Mouse (Mus musculus): Measurements from ENCODE around the gene Guca1b.
"Not testable (repeated sequence)": the region's sequence is repeated elsewhere in the genome, so short reads cannot be mapped to it uniquely, and the experiment has no call there.

Guca1b gene

GRCm38 (mm10) chr17:47409897-47410861 is 25.0 kb downstream of the Guca1b start:
- DNase-seq (ENCODE audit: low read depth, low spot score), result not testable (repeated sequence)

DNA sequence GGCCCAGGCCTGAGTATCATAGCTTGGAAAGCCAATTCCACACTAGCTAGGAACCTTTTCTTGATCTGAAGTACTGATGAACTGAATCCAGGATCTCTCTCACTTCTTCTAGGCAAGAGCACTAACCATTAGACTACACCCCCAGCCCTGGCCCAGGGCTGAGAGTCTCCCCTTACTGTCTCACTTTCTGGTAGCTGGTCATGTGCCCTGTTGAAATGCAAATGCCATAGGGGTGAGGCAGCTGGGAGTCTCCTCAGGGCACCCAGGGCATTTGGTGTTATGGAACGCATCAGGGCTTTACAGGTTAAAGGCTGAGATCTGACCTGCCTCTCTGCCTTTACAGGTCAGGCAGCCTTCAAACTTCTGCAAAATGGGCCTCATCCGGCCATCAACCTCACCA is 35.0 kb downstream of the Guca1b start:
- DNase-seq (ENCODE audit: low read depth, low spot score), result no peak

- DNase-seq (ENCODE audit: low read depth, low spot score), result no peak
Observed at GRCm38 (mm10) chr17:47421566-47421965, 36.4 kb downstream of the Guca1b start.

DNA sequence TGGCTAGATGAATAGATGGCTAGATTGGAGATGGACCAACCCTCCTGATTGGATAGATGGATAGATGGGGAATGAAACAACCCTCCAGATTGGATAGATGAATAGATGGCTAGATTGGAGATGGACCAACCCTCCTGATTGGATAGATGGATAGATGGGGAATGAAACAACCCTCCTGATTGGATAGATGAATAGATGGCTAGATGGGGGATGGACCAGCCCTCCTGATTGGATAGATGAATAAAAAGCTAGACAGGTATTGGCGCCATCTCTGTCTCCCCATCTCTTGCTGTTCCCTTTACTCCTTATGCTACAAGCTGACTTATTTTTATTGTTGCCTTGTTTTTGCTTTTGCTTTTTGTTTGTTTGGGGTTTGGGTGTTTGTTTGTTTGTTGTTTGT is 37.4 kb downstream of the Guca1b start:
- not testable (repeated sequence) for DNase-seq (ENCODE audit: low read depth, low spot score)

- DNase-seq (ENCODE audit: low read depth, low spot score), result no peak
Observed at GRCm38 (mm10) chr17:47424186-47424585, 39.0 kb downstream of the Guca1b start.

- DNase-seq (ENCODE audit: low read depth, low spot score), result no peak
Observed at GRCm38 (mm10) chr17:47427316-47427715, 42.1 kb downstream of the Guca1b start.

GRCm38 (mm10) chr17:47428831-47429304 is 43.7 kb downstream of the Guca1b start:
- DNase-seq (ENCODE audit: low read depth, low spot score), result no peak

GRCm38 (mm10) chr17:47430815-47431214 is 45.6 kb downstream of the Guca1b start:
- peak; percentile 40 for DNase-seq (ENCODE audit: low read depth, low spot score)

GRCm38 (mm10) chr17:47436156-47436906 is 51.1 kb downstream of the Guca1b start, which contains the start of gene AI661453:
Gene AI661453, plus strand, starts transcription at chr17:47436615.
- DNase-seq (ENCODE audit: low read depth, low spot score), result peak; percentile 22

- peak; percentile 41 for DNase-seq (ENCODE audit: low read depth, low spot score)
Observed at GRCm38 (mm10) chr17:47436907-47437547, 51.8 kb downstream of the Guca1b start, which contains the start of gene 1700001C19Rik. Gene 1700001C19Rik, minus strand, starts transcription at chr17:47437376.

DNA sequence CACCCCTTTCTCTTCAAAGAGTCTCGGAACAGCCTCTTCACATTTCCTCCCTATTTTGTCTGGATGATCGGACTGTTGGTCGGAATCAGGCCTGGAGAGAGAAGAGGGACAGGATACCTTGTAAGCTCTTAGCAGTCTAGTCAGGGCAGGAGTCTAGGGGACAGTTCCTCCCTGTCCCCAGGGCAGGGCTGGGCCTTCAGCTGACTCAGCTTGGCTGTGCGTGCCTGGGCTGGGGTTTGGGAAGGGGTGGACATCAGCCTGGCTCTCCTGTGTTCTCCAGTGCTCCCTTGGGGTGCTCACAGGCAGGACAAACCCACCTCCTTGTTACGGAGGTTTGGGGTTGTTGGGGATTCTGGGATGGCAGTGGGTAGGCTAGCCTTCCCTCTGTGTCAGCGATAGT is 53.4 kb downstream of the Guca1b start:
- no peak for DNase-seq (ENCODE audit: low read depth, low spot score)

DNA sequence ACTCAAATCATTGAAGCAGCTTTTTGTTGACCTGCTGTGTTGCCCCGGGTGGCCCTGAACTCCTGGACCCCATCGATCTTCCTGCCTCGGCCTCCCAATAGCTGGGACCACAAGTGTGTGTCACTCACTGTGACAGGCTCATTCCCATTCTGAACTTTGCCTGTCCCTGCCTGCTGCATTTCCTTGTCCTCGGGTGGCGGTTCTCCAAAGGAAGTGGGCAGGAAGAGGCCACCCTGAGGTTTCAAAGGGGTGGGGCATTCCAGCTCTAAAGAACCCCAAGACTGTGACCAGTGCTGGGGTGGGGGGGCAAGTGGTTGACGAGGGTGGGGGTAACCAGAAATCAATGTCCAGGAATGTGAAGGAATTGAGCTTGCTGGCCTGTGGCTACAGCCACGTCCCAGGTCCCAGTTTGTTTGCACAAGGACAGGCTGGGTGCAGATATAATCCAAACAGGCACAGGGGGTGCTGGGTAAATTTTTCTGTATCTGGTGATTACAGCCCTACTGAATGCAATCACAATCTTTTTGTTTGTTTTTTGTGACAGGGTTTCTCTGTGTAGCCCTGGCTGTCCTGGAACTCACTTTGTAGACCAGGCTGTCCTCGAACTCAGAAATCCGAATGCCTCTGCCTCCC is 54.3 kb downstream of the Guca1b start:
- DNase-seq (ENCODE audit: low read depth, low spot score), result no peak

DNA sequence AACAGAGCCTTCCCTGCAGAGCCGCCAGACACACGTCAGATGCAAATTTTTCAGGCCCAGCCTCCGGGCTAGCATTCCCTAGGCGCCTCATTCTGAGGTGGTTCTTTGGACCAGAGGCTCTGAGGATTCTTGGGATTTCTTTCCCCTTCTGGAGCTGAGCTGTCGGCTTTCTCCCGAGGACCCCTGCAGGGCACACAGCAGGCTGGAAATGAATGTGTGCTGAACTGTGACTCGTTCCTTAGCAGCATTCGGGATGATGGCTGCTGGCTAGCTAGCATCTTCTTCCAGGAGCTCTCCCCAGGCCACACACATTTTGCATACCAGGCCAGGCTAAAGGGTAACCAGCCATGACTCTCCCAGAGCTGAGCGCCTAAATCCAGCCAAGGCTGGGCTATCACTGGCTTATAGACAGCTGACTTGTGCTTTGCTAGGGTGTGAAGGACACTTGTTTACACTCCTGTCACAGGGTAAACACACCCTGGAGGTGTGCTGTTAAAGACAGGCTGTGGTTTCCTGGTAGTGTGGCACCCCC is 55.2 kb downstream of the Guca1b start:
- no peak for DNase-seq (ENCODE audit: low read depth, low spot score)

DNA sequence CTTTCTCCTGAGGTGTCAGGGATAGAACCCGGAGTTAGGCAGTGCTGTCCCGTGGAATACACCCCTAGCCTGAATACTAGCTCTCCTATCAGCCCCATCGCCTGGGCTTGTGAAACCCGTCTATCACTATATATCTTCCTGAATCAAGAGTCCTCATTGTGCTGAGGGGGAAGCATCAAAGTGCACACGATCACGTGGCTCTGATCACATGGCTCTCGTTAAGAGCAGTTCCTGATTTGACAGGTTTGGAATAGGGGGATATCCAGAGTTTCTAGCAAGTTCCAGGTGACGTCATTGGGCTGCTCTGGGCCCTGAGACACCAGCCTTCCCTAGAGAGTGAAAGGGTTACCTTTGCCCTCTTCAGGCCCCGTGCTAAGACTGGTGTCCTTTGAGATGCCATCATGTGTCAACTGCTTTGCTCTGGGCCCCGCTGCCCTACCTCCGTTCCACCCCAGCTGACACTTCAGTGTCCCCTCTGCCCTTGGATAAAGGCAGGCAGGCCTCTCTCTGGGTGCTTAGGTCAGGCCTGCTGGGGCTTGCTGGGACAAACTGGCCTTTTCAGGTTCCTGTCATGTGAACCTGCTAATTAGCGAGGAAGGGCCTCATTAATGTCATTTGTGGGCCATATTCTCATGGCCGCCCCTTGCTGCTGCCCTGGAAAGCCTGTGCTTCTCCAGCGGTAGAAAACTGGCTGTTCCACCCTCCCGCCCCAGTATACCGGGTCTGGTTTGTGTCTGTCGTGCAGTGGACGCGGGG is 56.3 kb downstream of the Guca1b start:
- no peak for DNase-seq (ENCODE audit: low read depth, low spot score)

- no peak for DNase-seq (ENCODE audit: low read depth, low spot score)
Observed at GRCm38 (mm10) chr17:47442271-47442670, 57.1 kb downstream of the Guca1b start.

Measured in CD4-positive, CD25-positive, alpha-beta regulatory T cell, adult 2 months (primary cell).